Mouse (Mus musculus) left cerebral cortex, adult 2 months (tissue): Measurements from ENCODE around the gene Zfp503. TPM values are rescaled to one million over a fixed set of nuclear protein-coding genes. Genes with fewer than 3 reads are reported as not detected.

Experiments used
- DNase-seq, 2 experiments: peaks; one replicate each; pipeline ENCODE4 v3.0.0; 2021 to 2022; ENCODE audit warnings: low spot score in 2 of 2, mixed read lengths in 1 of 2; ENCODE audit errors: extremely low spot score in 1 of 2
- H3K27ac ChIP-seq: fragments of 200-600 bp; 2 replicates; pipeline ENCODE4 v1.8.1; 2022
- H3K4me3 ChIP-seq: fragments of 200-600 bp; 2 replicates; pipeline ENCODE4 v1.8.1; 2022
- CTCF ChIP-seq: fragments of 200-600 bp; IDR thresholded peaks from 2 replicates; pipeline ENCODE4 v1.8.1; 2022; ENCODE audit warnings: antibody characterized with exemption, mild to moderate bottlenecking, moderate library complexity
- intact Hi-C: fragments of 180-260 bp; cut with DNase I; formaldehyde crosslinking; loops from one replicate; pipeline ENCODE4 v1.15.1; 2025
- total RNA-seq, 2 experiments: library from RNA; stranded (reverse); gene quantifications; 2 replicates each; pipeline ENCODE4 v1.2.3; 2021

Zfp503 gene
- total RNA-seq, 2 experiments from 2014 or later: 2.2 to 3.3 TPM

- intact Hi-C loops: no loop called here
- DNase-seq: no peak
- no peak for TF ChIP-seq CTCF
- Histone ChIP-seq H3K27ac (no peak overlapping the region), H3K4me3 (no peak overlapping the region)
Measured at GRCm38 (mm10) chr14:21991251-21991780, 1.9 kb upstream of the Zfp503 start.

GRCm38 (mm10) chr14:21990321-21991021 is 1.1 kb upstream of the Zfp503 start:
- no peak for TF ChIP-seq CTCF
- no peak for DNase-seq
- no peak overlapping the region for H3K27ac ChIP-seq
- intact Hi-C loops: no loop called here
- H3K4me3 ChIP-seq: no peak overlapping the region

GRCm38 (mm10) chr14:21988577-21989290 is 667 bp downstream of the Zfp503 start:
- TF ChIP-seq CTCF: no peak
- peak overlapping the region; percentile 32; the same call in 1 of the 2 replicates for H3K27ac ChIP-seq
- H3K4me3 ChIP-seq: peak overlapping the region; percentile 58
- no peak for DNase-seq
- intact Hi-C loops: loop anchor here (5.0 to 10.0 kb wide), 2 partner anchors 1059 to 1416 kb away; no protein-coding TSS in a partner anchor

GRCm38 (mm10) chr14:21987660-21988576 is 1.5 kb downstream of the Zfp503 start:
- peak; percentile 84 to 90 for DNase-seq
- intact Hi-C loops: loop anchor here (2.0 to 10.0 kb wide), 4 partner anchors 457 to 1417 kb away; no protein-coding TSS in a partner anchor
- no peak; the same call in none of the 2 replicates for TF ChIP-seq CTCF
- Histone ChIP-seq H3K4me3 (peak overlapping the region; percentile 58), H3K27ac (peak overlapping the region; percentile 82)

- intact Hi-C loops: loop anchor here (1.0 to 10.0 kb wide), 5 partner anchors 458 to 1418 kb away; no protein-coding TSS in a partner anchor
- Histone ChIP-seq H3K27ac (peak overlapping the region; percentile 82), H3K4me3 (peak overlapping the region; percentile 58)
- no peak for TF ChIP-seq CTCF
- DNase-seq: peak in 1 of 2 experiments; percentile 61
Measured at GRCm38 (mm10) chr14:21986733-21987659, 2.4 kb downstream of the Zfp503 start.

- H3K4me3 ChIP-seq: peak overlapping the region; percentile 58
- no peak overlapping the region for H3K27ac ChIP-seq
- peak; percentile 79 to 84 for DNase-seq
- intact Hi-C loops: loop anchor here (1.0 to 10.0 kb wide), 5 partner anchors 459 to 1419 kb away; no protein-coding TSS in a partner anchor
- peak; percentile 78 for TF ChIP-seq CTCF
Measured at GRCm38 (mm10) chr14:21985981-21986732, 3.2 kb downstream of the Zfp503 start.

- TF ChIP-seq CTCF: no peak
- peak overlapping the region; percentile 58 for H3K4me3 ChIP-seq
- no peak for DNase-seq
- no peak overlapping the region for H3K27ac ChIP-seq
- intact Hi-C loops: loop anchor here (5.0 to 10.0 kb wide), 2 partner anchors 1062 to 1419 kb away; no protein-coding TSS in a partner anchor
Measured at GRCm38 (mm10) chr14:21985426-21985931, 3.9 kb downstream of the Zfp503 start.

GRCm38 (mm10) chr14:21984757-21985425 is 4.5 kb downstream of the Zfp503 start:
- intact Hi-C loops: loop anchor here (5.0 to 10.0 kb wide), 2 partner anchors 1062 to 1420 kb away; no protein-coding TSS in a partner anchor
- Histone ChIP-seq H3K4me3 (no peak overlapping the region), H3K27ac (no peak overlapping the region)
- DNase-seq: no peak
- TF ChIP-seq CTCF: no peak
